36 mouse cellular contexts compared by ENCODE assay signal in genomic region chr6:122306707-122307106, GRCm38 (mm10). TPM values are rescaled to one million over a fixed set of nuclear protein-coding genes. Genes with fewer than 3 reads are reported as not detected.
"Had no signal": no experiment of that assay in that cellular context is flagged by ENCODE, and none has a peak within 500 bp of the region (broad histone marks: within the 10 kb centered on the region; RNA-seq: fewer than 3 reads in every experiment).

No protein-coding gene starts in this region.

- H3K36me3 ChIP-seq: limb, embryonic 10.5 days; limb, embryonic 12.5 days; limb, embryonic 13.5 days; limb, embryonic 15.5 days; liver, embryonic 15.5 days; lung, embryonic 15.5 days; midbrain, embryonic 10.5 days; midbrain, embryonic 12.5 days; midbrain, embryonic 13.5 days; midbrain, embryonic 15.5 days had no signal

- H3K4me2 ChIP-seq: limb, embryonic 12.5 days; limb, embryonic 13.5 days; limb, embryonic 15.5 days; liver, embryonic 11.5 days; liver, embryonic 12.5 days; liver, embryonic 13.5 days; liver, embryonic 15.5 days; lung, embryonic 14.5 days; lung, embryonic 15.5 days; midbrain, embryonic 11.5 days; midbrain, embryonic 12.5 days; midbrain, embryonic 13.5 days; midbrain, embryonic 15.5 days had no signal

- H3K4me3 ChIP-seq: limb, embryonic 10.5 days; limb, embryonic 12.5 days; limb, embryonic 13.5 days; limb, embryonic 15.5 days; liver, embryonic 12.5 days; liver, embryonic 13.5 days; liver, embryonic 15.5 days; lung, embryonic 15.5 days; megakaryocyte, embryonic 14.5 days; midbrain, embryonic 10.5 days; midbrain, embryonic 12.5 days; midbrain, embryonic 13.5 days; midbrain, embryonic 15.5 days; myocyte had no signal

- H3K9ac ChIP-seq: limb, embryonic 12.5 days; limb, embryonic 13.5 days; limb, embryonic 15.5 days; liver, embryonic 12.5 days; liver, embryonic 13.5 days; liver, embryonic 14.5 days; liver, embryonic 15.5 days; liver, postnatal 0 days; lung, embryonic 14.5 days; lung, embryonic 15.5 days; midbrain, embryonic 12.5 days; midbrain, embryonic 13.5 days; midbrain, embryonic 15.5 days had no signal

- H3K27ac ChIP-seq: limb, embryonic 10.5 days; limb, embryonic 12.5 days; limb, embryonic 13.5 days; limb, embryonic 15.5 days; liver, embryonic 12.5 days; liver, embryonic 13.5 days; liver, embryonic 14.5 days; liver, embryonic 15.5 days; lung, embryonic 15.5 days; macrophage; midbrain, embryonic 10.5 days; midbrain, embryonic 12.5 days; midbrain, embryonic 13.5 days; midbrain, embryonic 15.5 days had no signal

- H3K27me3 ChIP-seq: limb, embryonic 12.5 days; limb, embryonic 13.5 days; limb, embryonic 15.5 days; liver, embryonic 12.5 days; liver, embryonic 13.5 days; liver, embryonic 15.5 days; lung, embryonic 15.5 days; megakaryocyte, embryonic 14.5 days; midbrain, embryonic 12.5 days; midbrain, embryonic 13.5 days; midbrain, embryonic 15.5 days had no signal

- H3K9me3 ChIP-seq: limb, embryonic 10.5 days; limb, embryonic 12.5 days; limb, embryonic 13.5 days; limb, embryonic 15.5 days; liver, embryonic 12.5 days; liver, embryonic 13.5 days; liver, embryonic 15.5 days; lung, embryonic 15.5 days; megakaryocyte, embryonic 14.5 days; midbrain, embryonic 10.5 days; midbrain, embryonic 12.5 days; midbrain, embryonic 13.5 days; midbrain, embryonic 15.5 days had no signal

- DNase-seq: left cerebral cortex, postnatal 4 days; liver; liver, embryonic 13.5 days; liver, postnatal 0 days; lung, adult 18-20 months; lung, adult 2 months; lung, embryonic 14.5 days; lung, postnatal 10 days; lung, postnatal 14 days; lung, postnatal 36 days; lung, postnatal 4 days; midbrain, embryonic 14.5 days had no signal

RNA-seq across cellular contexts. Expression of gene Klrg1, which starts 24.0 kb away (rescaled TPM):
- total RNA-seq: megakaryocyte progenitor cell, adult 5-6 weeks; megakaryocyte-erythroid progenitor cell, adult 5-6 weeks had no signal
- polyA plus RNA-seq: limb, embryonic 10.5 days; limb, embryonic 12.5 days; liver, adult 2 months; liver, embryonic 11.5 days; liver, embryonic 12.5 days; liver, embryonic 13.5 days; liver, embryonic 14.5 days; liver, embryonic 15.5 days; liver, embryonic 16.5 days; liver, postnatal 0 days; lung, embryonic 14.5 days; lung, embryonic 15.5 days; lung, embryonic 16.5 days; lung, postnatal 0 days; macrophage; midbrain, embryonic 10.5 days; myocyte; neural tube, embryonic 11.5 days had no signal
